Mouse (Mus musculus): ENCODE data around the gene 9130019O22Rik.

The 9130019O22Rik gene

DNA sequence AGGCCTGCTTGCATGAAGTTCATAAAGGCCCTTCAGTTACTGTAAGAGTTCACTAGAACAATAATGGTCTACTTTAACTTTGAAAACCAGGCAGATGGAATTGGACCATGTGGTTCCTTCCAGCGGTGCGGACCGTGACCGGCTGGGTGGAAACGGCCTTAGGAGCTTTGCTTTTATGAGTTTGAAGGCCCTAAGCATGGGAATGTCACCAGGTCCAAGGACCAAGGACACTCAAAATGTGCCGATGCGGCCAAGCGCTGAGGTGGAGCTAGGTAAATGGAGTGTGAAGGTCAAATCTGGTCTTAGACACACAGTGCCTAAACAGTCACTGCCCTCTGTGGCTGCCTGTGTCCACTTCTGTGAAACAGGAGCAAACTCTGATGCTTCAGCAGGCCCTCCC lies 45.6 kb downstream of the 9130019O22Rik start:
- in situ Hi-C loops (cut with MseI, MboI): no loop called here

DNA sequence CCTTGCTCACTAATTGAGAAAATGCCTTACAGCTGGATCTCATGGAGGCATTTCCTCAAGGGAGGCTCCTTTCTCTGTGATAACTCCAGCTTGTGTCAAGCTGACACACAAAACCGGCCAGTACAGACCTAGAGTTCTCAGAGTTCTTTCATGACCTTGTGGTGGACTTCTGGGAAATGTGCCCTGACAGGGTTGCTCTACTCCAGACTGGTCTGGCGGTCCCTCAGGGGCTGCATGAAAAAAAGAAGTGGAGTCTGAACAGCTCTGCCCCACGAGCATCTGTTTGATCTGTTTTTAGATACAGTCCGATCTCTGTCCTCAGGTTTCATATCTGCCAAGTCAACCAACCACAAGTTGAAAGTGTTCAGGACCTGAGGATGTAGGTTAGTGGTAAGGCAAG lies 49.3 kb downstream of the 9130019O22Rik start:
- in situ Hi-C loops (cut with MseI, MboI): no loop called here

DNA sequence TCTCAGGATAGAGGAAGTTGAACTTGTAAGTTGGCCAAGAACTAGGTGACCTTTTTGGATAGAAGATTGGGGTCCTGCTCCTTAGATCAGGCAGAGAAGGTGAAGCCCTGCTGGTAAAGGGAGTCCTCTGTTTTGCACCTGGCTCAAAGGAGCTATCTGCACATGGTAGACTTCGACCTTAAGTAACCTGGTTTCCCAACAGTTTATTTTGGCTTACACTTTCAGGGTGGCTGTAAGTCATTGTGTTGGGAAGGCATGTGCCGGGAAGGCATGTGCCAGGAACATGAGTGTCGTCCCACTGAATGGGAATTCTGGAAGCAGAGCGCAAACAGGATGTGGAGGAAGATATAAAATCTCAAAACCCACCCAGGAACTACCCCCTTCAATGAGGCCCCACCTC lies 51.4 kb downstream of the 9130019O22Rik start:
- in situ Hi-C loops (cut with MseI, MboI): no loop called here

DNA sequence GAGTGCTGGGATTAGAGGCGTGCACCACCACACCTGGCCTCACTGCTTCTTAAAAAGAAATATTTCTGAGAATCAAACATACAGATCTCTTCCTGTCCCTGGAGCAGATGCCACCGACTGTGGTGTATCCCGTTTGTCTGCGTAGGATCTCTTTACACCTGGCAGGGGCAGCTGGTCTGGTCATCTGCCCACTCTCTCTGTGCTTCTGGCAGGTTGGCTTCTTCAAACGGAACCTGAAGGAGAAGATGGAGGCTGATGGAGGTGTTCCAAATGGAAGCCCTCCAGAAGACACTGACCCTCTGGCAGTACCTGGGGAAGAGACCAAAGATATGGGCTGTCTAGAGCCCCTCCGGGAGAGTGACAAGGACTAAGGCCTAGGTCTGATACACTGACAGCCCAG lies 53.7 kb downstream of the 9130019O22Rik start:
- in situ Hi-C loops (cut with MseI, MboI): no loop called here
